Mouse (Mus musculus) yolk sac, embryonic 10.5 days (tissue): ENCODE data around the gene Spata31d1b.
"Not testable (repeated sequence)": the region's sequence is repeated elsewhere in the genome, so short reads cannot be mapped to it uniquely, and the experiment has no call there.

Experiments
- DNase-seq: peaks from one replicate; pipeline ENCODE4 v3.0.0-alpha.2; 2017; ENCODE audit warnings: low spot score

Spata31d1b gene

DNA sequence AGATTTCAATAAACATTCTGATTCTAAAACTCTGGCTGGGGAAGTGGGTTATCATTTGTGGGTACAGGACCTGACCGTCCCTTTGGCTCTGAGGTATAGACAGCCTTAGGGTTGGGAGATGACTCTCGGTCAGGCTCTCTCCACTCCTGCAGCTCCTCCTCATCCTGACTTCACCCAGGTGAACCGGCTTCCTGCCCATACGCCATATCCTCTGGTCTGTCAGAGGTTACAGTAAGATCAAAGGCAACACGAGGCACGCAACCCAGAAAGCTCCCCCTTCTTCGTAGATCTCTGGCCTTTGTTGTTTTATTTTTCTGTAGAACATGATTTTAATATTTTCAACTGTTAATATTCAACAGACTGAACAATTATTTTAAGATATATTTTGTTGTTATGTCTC is 16.3 kb upstream of the Spata31d1b start:
- DNase-seq, result no peak

DNA sequence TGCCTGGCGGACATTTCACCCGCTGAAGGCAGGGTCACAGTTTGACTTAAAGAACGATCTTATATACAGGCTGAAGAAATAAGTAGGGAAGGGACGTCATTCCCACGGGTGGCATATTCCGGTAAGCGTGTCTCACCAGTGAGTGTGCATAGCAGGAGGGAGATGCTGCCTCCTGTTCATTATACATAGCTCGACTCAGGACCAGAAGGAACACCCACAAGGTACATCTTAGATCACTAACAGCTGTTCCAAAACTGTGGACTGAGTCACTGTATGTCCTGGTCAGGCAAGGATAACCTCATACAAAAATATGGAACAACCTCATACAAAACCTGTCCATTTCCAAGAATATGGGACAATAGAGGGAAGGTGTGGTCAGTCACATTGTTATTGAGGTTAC is 13.0 kb upstream of the Spata31d1b start:
- DNase-seq, result no peak

DNA sequence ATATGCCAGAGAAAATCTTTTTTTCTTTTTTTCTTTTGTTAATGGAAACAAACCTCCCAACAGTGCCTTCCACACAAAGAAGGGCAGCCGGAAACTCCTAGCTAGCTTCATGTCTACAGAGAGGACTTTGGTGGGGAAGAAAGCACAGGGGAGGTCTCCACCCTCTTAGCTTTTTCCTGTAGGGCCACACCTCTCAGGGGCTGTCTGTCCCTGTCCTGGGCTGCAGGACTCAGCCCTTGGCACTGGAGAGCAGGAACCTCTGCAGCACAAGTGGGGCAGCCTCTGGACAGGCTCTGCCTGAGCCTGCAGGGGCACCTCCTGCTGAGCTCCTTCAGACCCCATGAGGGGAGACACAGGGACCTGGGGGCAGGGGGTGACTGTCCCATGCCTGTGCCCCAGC is 11.9 kb upstream of the Spata31d1b start:
- DNase-seq, result not testable (repeated sequence)

DNA sequence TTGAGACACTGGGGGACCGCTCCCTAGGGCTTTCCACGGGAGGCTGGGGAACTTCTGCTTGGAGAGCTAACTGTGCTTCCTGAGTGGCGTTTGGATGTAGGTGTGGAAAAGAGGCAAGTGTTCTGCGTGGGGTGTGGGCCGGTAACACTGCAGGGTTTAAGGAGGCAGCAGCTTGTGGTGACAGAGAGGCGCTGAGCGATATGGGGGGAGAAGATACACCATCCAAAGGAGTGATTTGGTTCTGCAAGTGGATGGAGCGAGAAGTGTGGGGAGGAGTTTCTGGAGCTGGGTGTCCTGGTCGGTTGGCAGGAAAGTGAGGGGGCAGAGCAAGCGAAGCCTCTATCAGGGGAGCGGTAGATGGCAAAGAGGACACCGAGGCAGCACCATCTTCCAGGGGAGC is 8.6 kb upstream of the Spata31d1b start:
- DNase-seq, result no peak

DNA sequence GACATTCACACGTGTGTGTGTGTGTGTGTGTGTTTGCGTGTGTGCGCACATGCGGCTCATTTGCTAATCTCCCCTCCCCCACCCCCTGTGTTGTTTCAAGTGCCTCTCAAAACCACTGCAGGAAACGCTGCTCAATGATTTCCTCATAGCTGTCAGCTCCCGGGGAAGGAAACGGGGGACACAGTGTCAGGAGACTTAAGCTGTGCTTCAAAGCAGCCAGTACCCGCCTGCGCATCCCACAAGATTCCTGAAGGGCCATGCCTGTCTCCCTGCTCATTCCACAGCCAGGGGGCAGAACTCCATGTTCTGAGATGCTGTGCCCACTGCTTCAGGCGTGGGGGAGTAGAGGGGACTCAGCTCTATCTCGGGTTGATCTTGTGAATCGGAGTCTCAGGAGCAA is 7.5 kb upstream of the Spata31d1b start:
- DNase-seq, result no peak

DNA sequence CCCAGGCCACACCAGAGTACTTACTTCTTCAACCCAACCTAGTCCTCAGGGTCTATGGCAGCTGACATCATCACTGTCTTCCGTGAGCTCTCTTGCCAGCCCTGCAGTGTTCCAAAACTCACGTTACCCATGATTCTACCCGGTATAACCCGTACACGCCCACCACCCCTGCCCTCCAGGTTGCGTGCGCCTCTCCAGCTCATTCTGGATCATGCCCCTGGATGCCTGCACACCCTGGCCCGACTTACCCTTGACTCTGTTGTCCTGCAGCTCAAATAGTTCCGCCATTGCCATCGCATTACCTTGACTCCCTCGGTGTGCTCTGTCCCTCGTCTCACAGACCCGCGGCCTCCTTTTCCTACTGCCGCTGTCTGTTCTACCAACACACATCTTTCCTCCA is 1.9 kb upstream of the Spata31d1b start, which contains the start of gene Spata31d1a:
Spata31d1a (minus strand) TSS at position 101 of the 400 bp plus-strand sequence.
- DNase-seq, result no peak

DNA sequence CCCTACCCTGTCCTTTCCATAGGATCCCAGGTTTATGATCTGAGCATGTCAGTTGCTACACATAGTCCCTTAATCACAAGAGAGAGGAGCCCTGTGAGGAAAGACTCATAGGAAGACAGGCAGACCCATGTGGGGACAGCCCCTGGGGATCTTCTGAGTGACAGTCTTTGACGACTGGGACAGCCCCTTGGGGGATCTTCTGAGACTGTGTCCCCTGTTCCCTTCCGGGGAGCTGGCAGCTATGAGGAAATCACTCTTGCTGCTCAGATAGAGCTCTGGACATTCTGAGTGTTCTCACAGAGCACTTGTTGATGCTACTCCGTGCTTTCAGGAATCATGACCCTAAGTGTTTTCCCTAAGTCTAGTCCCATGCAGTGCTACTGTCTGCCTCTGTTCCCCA is 1.6 kb downstream of the Spata31d1b start:
- DNase-seq, result no peak

DNA sequence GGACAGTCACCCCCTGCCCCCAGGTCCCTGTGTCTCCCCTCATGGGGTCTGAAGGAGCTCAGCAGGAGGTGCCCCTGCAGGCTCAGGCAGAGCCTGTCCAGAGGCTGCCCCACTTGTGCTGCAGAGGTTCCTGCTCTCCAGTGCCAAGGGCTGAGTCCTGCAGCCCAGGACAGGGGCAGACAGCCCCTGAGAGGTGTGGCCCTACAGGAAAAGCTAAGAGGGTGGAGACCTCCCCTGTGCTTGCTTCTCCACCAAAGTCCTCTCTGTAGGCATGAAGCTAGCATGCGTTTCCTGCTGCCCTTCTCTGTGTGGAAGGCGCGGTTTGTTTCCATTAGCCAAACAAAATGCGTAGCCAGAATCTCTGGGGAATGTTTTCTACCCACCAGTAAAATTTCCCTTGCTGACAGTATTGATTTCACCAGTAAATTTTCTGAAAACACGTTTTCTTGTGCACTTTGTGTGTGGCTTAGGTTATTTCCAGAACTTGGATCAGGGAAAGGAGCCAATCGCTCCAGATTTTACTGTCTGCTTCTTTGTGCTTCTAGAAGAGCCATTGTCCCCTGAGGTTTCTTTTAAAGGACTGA is 6.9 kb downstream of the Spata31d1b start:
- not testable (repeated sequence) for DNase-seq

DNA sequence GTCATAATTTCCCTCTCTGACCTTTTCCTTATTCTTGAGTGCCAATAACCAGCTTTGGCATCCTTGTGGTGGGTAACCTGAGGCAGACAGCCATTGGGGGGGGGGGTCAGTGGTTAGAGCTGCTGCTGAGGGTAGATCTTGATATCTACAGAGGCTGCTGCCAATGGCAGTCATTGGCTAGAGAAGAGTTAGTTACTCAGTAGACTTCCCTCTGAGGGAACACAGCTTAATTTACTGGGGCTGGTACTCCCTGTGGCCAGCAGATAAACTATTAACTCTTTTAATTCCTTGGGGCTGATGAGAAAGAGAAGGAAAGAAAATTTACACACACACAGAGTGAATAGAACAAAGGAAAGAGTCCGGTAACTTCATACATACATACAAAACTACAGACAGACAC is 7.4 kb downstream of the Spata31d1b start:
- no peak for DNase-seq

DNA sequence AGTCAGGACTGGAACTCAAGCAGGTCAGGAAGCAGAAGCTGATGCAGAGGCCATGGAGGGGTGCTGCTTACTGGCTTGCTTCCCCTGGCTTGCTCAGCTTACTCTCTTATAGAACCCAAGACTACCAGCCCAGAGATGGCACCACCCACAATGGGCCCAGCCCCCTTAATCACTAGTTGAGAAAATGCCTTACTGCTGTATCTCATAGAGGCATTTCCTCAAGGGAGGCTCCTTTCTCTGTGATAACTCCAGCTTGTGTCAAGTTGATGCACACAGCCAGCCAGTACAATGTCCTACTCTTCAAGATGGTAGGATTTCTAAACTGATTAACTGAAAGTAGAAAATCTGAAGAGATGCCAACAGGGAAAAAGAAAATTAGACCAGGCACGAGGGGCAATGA is 10.0 kb downstream of the Spata31d1b start:
- not testable (repeated sequence) for DNase-seq

DNA sequence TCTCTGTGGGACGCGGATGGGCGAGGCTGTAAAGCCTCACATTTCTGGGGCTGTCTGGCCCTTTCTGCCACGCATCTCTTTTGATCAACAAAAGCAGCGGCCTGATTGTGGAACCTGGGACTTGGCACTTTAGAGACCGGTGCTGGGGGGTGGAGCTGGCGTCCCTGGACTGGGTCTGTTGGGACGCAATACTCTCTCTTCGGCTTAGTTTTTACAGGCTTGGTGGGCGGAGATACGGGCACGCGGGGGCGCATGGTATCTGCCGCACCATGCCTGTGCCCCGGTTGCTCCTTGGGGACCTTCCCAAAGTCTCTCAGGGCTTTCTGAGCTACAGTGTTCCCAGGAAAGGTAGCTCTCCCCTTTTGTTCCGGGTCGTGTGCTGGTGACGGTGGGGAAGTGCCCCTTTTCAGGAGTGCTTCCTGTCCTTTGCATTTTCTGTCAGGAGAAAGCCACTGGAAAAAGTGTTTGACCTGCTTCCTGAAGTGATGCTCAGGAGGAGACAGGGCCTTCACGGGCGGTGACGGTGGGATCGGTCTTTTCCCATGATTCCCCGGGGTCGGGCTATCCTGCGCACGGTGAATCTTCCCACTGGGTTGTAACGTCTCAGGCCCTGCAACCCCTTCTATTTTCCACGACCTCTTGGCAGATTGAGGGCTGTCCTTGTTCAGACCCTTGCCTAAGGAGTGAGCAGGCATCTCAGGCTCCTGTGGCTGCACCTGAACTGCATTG is 14.2 kb downstream of the Spata31d1b start:
- DNase-seq, result no peak

DNA sequence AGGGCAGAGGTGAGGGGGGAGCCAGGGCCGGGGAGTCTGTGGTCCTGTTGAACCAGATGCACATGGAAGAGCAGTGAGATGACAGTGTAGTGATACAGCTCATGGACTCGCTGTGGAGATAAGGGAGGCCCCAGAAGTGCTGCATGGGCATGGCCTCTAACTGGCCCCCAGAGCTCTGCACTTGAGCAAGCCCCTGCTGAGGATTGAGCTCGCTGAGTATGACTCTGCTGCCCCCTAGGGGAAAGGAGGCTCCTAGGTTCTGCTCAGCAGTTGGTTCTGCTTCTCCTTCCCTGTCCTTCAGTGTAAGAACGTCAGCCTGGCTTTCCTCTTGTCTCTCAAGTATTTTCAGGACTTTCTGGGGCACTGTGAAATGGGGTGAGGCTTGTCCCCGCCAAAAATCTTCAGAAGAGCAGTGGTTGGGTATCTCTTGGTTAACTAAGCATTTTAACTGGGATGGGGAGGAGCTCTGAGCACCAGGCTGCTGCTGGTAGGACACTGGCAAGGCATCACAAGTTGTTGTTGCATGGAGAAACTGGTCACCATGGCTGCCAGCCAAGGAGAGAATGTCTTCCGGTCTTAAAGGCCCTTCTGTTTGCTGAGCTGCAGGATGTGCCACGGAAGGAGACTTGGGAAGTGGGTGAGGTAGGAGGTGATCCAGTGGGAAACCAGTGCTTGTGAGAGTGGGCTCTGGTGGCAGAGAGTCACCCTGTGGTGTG is 16.5 kb downstream of the Spata31d1b start:
- peak; percentile 77 for DNase-seq

DNA sequence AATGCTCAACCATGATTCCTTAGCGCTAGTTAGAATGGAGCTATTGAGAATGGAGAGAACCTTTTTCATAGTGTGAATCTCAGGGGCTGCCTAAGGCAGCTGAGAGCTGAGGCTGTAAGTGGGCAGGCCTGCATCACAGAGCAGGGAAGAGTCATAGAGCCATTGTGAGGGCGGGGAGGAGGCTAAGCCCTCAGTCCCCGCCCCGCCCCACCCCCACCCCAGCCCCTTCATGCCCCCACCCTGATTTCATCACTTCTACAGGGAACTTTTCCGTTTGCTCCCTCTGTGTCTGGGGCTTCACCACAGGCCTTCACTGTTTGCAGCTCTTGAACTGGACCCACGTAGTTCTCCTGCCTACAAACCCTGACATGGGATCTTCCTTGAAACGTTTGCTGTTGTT is 19.6 kb downstream of the Spata31d1b start, which contains the start of gene Spata31d1d:
Spata31d1d (minus strand) TSS at position 101 of the 400 bp plus-strand sequence.
- DNase-seq, result no peak

DNA sequence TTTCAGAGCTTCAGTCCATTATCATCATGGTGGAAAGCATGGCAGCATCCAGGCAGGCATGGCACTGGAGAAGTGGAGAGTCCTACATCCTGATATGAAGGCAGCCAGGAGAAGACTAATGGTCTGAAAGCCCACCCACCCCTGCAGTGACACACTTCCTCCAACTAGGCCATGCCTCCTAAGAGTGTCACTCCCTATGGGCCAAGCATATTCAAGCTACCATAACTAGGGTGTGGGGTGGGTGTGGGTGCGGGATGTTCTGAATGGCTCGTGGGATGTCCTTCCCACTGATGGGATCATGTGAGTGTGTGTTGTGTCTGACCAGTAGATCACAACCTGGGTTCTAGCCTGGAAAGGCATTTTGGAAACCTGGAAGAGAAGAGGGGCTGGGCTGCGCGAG is 21.9 kb downstream of the Spata31d1b start:
- DNase-seq, result no peak

DNA sequence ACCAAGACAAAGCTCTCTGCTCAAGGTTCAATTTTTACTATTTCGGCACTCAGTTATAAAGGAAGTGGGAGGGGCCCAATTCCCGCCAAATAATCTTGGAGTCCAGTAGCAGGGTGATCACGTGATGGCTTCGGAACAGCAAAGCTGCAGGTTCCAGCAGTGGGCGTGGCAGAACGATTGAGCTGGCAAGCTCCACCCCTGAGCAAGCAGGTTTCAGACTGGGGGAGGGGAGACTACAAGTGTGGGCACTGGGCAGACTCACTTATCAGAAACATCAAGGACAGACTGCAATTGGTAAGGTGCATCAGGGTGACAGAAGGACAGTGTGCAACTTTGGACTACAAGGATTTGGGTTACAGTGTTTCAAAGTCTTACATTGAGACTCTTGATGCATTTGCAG is 22.3 kb downstream of the Spata31d1b start:
- DNase-seq, result not testable (repeated sequence)

DNA sequence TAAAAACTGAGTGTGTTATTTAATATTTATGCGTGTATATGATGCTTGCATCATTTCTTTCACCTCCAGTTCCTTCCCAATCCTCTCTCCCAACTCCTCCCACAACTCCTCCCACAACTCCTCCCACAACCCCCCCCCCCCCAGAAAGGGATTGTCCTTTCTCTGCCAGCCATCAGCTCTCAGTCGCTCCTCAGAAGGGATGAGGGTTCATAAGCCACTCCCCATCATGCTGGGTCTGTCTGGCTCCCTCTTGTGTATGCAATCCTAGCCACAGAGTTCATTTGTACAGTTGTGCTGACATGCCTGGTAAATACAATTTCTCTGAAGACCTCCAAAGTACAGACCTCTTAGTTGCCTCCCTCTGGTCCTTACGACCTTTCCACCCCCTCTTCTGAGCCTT is 23.1 kb downstream of the Spata31d1b start:
- no peak for DNase-seq

DNA sequence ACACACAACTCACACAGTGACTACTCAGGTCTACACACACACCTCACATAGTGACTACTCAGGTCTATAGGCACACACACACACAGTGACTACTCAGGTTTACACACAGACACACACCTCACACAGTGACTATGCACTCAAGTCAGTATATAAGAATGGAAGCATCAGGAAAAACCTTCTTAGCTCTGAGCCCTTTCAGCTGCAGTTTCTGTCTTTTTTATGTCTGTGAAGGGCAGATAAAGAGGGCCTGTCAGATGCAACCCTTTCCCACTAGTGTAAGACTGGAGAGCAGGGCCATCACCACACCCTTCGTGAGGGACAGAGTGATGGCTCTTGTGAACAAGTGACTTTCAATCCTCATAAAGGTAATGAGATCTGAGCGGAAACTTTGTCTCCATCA is 26.4 kb downstream of the Spata31d1b start:
- no peak for DNase-seq

DNA sequence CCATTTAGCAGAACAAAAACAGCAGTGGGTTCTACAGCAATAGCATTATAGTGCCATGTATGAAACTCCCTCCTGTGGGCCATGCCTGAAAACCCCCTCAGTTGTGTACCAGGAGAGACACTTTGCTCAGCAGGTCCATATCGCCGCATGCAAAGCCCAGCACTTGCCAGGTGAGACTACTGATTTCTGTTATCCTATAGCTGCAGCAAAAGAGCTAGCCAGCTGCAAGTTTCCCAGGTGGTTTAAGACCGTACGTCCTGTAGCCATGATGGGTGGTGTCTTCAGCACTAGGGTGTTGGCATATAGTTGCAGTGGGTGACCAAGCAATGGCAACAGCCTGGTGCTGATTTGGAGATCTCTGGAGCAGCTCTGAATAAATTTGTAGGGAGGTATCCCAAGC is 27.3 kb downstream of the Spata31d1b start:
- no peak for DNase-seq

DNA sequence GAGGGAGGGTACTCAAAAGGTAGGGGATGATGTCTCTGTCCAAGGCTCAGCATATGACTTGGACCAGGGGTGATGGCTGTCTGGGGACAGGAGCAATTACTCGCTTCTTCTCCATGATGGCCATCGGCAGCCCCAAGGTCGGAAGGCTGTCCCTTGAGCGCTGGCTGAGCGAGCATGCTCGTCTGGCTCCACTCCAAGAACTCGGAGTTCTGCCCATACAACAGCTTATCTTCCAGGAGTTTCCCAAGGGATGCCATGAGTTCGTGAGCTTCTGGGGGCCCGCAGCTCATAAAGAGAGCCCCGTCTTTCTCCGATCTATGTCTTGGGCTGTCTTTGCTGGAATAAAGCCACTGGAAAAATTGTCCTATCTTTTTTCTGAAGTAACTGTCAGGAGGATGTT is 29.0 kb downstream of the Spata31d1b start:
- DNase-seq, result no peak

DNA sequence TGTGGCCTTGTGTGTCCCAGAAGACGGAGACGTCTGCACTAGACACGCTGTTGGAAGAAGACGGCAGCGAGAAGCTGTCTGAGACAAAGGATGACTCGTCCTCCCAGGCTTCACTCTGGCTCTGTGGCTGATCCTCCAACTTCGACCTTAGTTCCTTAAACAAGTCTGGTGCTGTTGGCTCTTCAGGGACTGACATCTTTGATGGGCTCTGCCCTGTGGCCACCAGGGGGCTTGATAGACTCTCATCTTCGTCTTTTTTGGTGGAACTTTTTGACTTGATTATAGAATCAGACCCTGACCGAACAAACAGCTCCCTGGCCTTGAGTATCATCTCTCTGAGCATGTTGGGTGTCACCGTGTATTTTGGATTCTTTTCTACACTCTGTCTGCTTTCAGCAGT is 29.6 kb downstream of the Spata31d1b start:
- no peak for DNase-seq

DNA sequence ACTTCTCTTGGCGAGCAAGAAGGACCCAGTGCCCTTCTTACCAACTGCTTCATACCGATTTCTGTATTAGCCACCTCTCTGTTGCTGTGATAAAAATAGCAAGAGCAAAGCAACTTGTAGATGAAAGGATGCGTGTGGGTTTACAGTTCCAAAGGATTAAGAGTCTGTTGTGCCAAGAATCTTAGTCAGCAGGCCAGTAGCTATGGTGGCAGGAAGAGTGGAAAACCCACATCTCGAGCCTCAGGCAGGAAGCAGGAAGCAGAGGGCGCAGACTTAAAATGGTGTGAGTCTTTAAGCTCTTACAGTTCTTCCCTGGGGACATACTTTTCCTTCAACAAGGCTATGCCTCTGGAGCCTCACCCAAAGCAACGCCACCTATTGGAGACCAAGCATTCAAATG is 33.4 kb downstream of the Spata31d1b start:
- DNase-seq, result no peak

DNA sequence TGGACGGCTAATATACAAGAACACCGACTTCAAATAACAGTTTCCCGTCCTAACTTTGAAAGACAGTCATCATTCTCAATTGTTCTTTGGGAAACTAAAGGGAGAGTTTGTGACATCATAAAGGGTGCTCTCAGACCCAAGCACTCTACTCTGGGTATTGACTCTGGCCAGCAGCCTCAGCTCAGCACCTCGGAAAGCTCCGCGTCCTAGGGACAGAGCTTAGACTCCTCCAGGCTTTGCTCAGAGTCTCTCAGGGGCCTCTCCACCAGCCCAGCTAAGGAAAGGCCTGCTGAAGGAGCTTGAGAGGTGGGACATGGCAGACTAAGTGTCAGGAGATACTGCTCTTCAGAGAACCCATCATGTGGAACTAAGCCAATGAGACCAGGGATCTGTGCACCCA is 34.1 kb downstream of the Spata31d1b start:
- no peak for DNase-seq

DNA sequence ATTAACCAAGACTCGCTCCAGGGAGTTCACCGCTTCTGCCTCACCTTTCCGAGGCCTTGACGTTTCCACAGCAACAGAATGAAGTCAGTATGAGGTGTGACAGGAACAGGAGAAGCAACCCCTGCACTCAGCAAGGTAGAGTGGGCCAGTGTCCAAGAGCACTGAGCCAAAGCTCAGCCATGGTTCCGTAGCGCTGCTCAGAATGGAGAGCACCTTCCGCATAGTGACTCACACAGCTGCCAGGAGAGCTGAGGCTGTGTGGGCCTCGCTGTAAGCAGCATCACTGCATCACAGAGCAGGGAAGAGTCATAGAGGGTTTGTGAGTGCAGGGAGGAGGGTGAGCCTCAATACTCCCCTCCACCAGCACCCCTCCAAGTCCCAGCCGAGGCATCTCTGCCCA is 34.6 kb downstream of the Spata31d1b start, which contains the start of gene 1700014D04Rik:
1700014D04Rik (minus strand) TSS at position 42 of the 400 bp plus-strand sequence.
- DNase-seq, result no peak
